Mouse (Mus musculus): Measurements from ENCODE around the gene Dctd.

GRCm38 (mm10) chr8:48183758-48184157, 84.9 kb downstream of the Dctd start:
- no peak for TF ChIP-seq POLR2A (IDR thresholded peaks at IDR 0.05; ENCODE audit: low read depth, low read length)
- no peak for TF ChIP-seq CTCF (IDR thresholded peaks at IDR 0.05; ENCODE audit: extremely low read depth, insufficient read length, insufficient replicate concordance, low read depth, low read length)
